Mouse (Mus musculus): ENCODE results near the gene Cdhr2. TPM values are rescaled to one million over a fixed set of nuclear protein-coding genes. Genes with fewer than 3 reads are reported as not detected.
A peak's percentile ranks its signal among the peaks of the same experiment; 100 is the strongest.

Gene Cdhr2
- total and polyA plus RNA-seq, 3 experiments = 0.04 TPM; not detected in 2

DNA sequence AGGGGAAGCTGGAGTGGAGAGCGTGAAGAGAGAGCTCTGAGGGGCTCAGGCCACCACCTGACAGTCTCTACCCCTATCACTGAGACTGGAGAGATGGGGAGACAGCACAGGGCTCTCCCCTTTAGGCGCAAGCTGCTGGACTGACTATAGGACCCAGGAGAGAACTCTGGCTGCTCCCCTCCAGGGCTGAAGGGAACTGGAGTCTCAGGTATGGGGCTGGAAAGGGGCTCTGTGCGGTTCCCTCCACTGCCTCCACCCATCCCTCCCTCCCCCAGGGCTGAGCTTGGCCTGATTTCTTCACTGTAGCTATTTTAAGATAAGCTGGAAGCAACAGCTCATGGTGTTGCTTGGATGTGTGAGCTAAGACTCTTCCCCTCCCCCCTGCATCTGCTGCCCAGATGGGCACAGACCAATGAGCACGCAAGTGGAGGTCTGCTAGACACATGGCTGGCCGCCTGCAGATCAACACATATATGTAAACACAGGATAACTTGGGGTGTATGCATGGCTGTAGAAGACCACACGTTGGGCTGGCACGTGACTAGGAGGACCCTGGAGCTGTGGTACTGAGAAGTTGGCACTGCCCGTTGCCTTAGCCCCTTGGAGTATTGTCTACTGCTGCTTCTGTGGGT, 59.0 kb downstream of the Cdhr2 start:
- Histone ChIP-seq H3K27ac (no peak overlapping the region), H3K36me3 (ENCODE audit: control insufficient read depth, insufficient read depth, low read length) (no peaks in the 10 kb centered on the region), H3K4me1 (ENCODE audit: control insufficient read depth, insufficient read depth, low read length) (no peaks in the 10 kb centered on the region), H3K27me3 (ENCODE audit: control insufficient read depth, insufficient read depth, low read length) (peaks cover 3% of the 10 kb centered on the region), H3K79me2 (replicated peaks; ENCODE audit: control insufficient read depth, insufficient read depth, low read length) (no peaks in the 10 kb centered on the region), H3K9ac (ENCODE audit: low read depth, low read length) (no peak overlapping the region), H3K4me3 (no peak overlapping the region)
- no peak for DNase-seq
- intact Hi-C loops (cut with DNase I) = no loop called here
- no peak for TF ChIP-seq POLR2A (IDR thresholded peaks at IDR 0.05; ENCODE audit: insufficient read depth, low read depth, low read length)
- WGBS = 44% methylated on average over 8 of the region's 8 CpGs

DNA sequence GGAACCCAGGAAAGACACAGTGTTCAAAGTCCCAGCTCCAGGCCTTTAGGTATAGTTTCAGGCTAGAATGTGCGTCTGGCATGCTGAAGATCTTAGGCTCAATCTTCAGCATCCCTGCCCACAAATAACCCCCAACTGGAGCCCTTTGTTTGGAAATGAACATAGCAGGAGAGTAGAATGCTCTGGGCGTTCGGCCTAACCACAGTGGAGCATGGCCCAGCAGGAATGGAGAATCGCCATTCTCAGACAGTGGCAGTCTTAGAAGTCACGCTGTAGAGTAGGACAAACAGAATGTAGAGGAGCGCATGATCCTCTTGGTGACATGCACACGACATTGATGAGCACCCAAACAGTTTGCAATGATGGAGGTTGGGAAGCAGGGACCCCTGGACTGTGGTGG, 59.6 kb downstream of the Cdhr2 start:
- no peaks in the 10 kb centered on the region for H3K36me3 ChIP-seq (ENCODE audit: control insufficient read depth, insufficient read depth, low read length)
- no peak overlapping the region for H3K4me3 ChIP-seq
- TF ChIP-seq EP300 (IDR thresholded peaks at IDR 0.05; ENCODE audit: insufficient read depth, low read depth, low read length) (no peak), POLR2A (IDR thresholded peaks at IDR 0.05; ENCODE audit: insufficient read depth, low read depth, low read length) (no peak), CTCF (IDR thresholded peaks at IDR 0.05) (no peak)
- no peak for DNase-seq
- 78% methylated on average over 7 of the region's 7 CpGs for WGBS
- H3K27ac ChIP-seq = no peak overlapping the region
- intact Hi-C loops (cut with DNase I) = no loop called here
- H3K79me2 ChIP-seq (replicated peaks; ENCODE audit: control insufficient read depth, insufficient read depth, low read length) = no peaks in the 10 kb centered on the region
- H3K9ac ChIP-seq (ENCODE audit: low read depth, low read length) = no peak overlapping the region
- H3K27me3 ChIP-seq (ENCODE audit: control insufficient read depth, insufficient read depth, low read length) = peaks cover 9% of the 10 kb centered on the region
- no peaks in the 10 kb centered on the region for H3K4me1 ChIP-seq (ENCODE audit: control insufficient read depth, insufficient read depth, low read length)

DNA sequence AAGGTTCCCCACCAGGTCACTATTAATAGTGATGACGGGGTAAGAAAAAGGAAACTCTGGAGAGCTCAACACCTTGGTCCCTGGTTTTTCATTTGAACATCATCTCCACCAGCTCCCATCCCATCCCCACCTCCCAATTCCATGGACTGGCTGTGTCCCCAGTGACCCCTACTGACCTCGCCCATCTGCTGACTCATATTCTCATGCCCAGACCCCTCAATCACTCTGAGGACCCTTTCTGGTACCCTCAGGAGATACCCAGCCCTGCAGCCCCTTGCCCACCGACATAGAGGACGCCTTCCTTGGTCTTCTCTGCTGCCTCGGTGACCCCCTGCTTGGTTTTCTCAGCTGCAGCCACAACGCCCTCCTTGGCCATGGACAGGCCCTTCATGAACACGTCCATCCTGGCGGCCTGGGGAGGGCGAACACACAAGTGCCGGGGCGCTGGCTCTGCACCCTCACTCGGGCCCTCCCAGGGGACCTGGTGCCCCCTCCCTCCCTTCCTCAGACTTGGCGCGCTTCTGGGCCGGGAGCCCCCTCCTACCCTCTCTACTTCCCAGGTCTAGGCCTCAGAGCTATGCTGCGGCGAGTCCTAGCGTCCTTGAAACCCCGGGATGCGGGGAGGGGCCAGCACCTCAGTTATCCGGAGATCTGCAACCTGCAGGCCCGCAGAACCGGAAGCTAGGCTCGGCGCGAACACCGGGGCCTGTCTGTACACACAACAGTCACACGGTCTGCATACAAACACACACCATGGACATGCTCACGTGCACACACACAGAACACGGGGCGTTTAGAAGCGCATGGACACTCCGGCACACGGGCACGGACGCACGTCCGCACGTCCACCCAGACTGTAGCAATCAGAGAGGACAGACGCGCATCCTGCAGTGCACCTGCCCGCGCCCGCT, 64.3 kb downstream of the Cdhr2 start:
- Histone ChIP-seq H3K36me3 (ENCODE audit: control insufficient read depth, insufficient read depth, low read length) (no peaks in the 10 kb centered on the region), H3K27me3 (ENCODE audit: control insufficient read depth, insufficient read depth, low read length) (peaks cover 9% of the 10 kb centered on the region; the same call in 1 of the 2 replicates), H3K4me3 (no peak overlapping the region), H3K79me2 (replicated peaks; ENCODE audit: control insufficient read depth, insufficient read depth, low read length) (no peaks in the 10 kb centered on the region), H3K27ac (no peak overlapping the region), H3K9ac (ENCODE audit: low read depth, low read length) (no peak overlapping the region), H3K4me1 (ENCODE audit: control insufficient read depth, insufficient read depth, low read length) (no peaks in the 10 kb centered on the region)
- WGBS = 5% methylated on average over 44 of the region's 44 CpGs
- DNase-seq = no peak
- TF ChIP-seq POLR2A (IDR thresholded peaks at IDR 0.05; ENCODE audit: insufficient read depth, low read depth, low read length) (no peak), EP300 (IDR thresholded peaks at IDR 0.05; ENCODE audit: insufficient read depth, low read depth, low read length) (no peak), CTCF (IDR thresholded peaks at IDR 0.05) (no peak)
- intact Hi-C loops (cut with DNase I) = no loop called here

DNA sequence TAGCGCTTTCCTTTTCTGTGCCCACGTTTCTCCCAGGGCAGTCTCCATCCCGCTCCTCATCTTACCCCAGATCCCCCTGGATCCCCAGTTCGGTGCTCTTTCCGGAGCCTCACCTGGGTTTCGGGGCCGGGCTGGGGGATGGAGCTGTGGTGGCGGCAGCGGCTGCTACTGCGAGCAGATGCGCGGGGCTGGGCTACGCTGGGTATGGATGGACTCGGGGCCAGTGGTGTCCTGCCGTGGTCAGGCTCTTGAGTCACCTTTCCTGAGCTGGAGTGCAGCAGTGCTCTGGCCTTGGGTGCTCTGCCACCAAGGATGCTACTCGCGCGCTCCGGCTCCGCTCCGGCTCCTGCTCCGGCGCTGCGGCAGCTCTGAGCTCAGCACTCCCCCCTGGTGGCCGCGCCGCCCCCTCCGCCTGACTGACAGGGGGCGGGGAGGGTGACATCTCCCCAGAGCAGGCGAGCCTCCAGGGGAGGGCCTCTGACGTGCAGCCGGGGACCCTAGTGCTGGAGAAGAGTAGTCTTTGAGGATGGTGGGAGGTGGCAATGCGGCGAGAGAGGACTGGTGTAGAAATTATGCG, 65.0 kb downstream of the Cdhr2 start, which contains the start of gene Sncb:
Gene Sncb, minus strand, starts transcription at position 404 of the 577 bp plus-strand sequence.
- Histone ChIP-seq H3K4me1 (ENCODE audit: control insufficient read depth, insufficient read depth, low read length) (no peaks in the 10 kb centered on the region), H3K9ac (ENCODE audit: low read depth, low read length) (no peak within 1 kb of the TSS), H3K36me3 (ENCODE audit: control insufficient read depth, insufficient read depth, low read length) (no peaks in the 10 kb centered on the region), H3K27ac (no peak within 1 kb of the TSS), H3K4me3 (no peak within 1 kb of the TSS), H3K27me3 (ENCODE audit: control insufficient read depth, insufficient read depth, low read length) (peaks cover 9% of the 10 kb centered on the region; the same call in 1 of the 2 replicates), H3K79me2 (replicated peaks; ENCODE audit: control insufficient read depth, insufficient read depth, low read length) (no peaks in the 10 kb centered on the region)
- TF ChIP-seq EP300 (IDR thresholded peaks at IDR 0.05; ENCODE audit: insufficient read depth, low read depth, low read length) (no peak), CTCF (IDR thresholded peaks at IDR 0.05) (peak; percentile 75), POLR2A (IDR thresholded peaks at IDR 0.05; ENCODE audit: insufficient read depth, low read depth, low read length) (no peak)
- 3% methylated on average over 35 of the region's 35 CpGs for WGBS
- peak; percentile 34 to 57 for DNase-seq
- intact Hi-C loops (cut with DNase I) = no loop called here

DNA sequence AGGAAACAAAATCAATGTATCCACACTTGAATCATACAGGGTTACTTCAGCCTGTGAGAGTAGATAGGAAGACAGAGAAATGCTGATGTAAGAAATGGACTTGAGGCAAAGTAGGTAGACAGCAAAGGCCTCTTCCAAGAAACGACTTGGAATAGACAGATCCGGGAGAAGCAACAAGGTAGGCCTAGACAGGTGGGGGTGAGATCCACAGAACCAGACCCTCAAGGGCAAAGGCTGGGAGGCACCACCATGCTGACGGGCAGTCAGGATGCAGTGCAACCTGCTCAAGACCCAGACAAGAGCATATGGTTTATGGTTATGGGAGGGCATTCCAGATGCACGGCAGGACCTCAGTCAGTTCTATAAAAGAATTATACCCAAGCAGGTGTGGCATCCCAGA, 65.8 kb downstream of the Cdhr2 start:
- H3K27ac ChIP-seq = no peak overlapping the region
- WGBS = 81% methylated on average over 4 of the region's 4 CpGs
- H3K4me1 ChIP-seq (ENCODE audit: control insufficient read depth, insufficient read depth, low read length) = no peaks in the 10 kb centered on the region
- H3K79me2 ChIP-seq (replicated peaks; ENCODE audit: control insufficient read depth, insufficient read depth, low read length) = no peaks in the 10 kb centered on the region
- no peak overlapping the region for H3K9ac ChIP-seq (ENCODE audit: low read depth, low read length)
- DNase-seq = no peak
- TF ChIP-seq EP300 (IDR thresholded peaks at IDR 0.05; ENCODE audit: insufficient read depth, low read depth, low read length) (no peak), CTCF (IDR thresholded peaks at IDR 0.05) (no peak), POLR2A (IDR thresholded peaks at IDR 0.05; ENCODE audit: insufficient read depth, low read depth, low read length) (no peak)
- H3K4me3 ChIP-seq = no peak overlapping the region
- H3K27me3 ChIP-seq (ENCODE audit: control insufficient read depth, insufficient read depth, low read length) = peaks cover 9% of the 10 kb centered on the region; the same call in 1 of the 2 replicates
- intact Hi-C loops (cut with DNase I) = no loop called here
- H3K36me3 ChIP-seq (ENCODE audit: control insufficient read depth, insufficient read depth, low read length) = no peaks in the 10 kb centered on the region

All from heart, adult 2 months (tissue).